Mouse (Mus musculus) CH12.LX (cell line): ENCODE data around the gene Ubash3a.

ENCODE experiments used
- CHD1 ChIP-seq: IDR thresholded peaks from 2 replicates; pipeline ENCODE4 v1.6.1; 2012; ENCODE audit warnings: low read depth, low read length, improper control_type of control experiment, inconsistent platforms
- CTCF ChIP-seq, 2 experiments: IDR thresholded peaks in 1 of 2; conservative IDR thresholded peaks in 1 of 2; 2 replicates each; pipeline ENCODE4 v1.5.1; 2011 to 2012; ENCODE audit warnings: low read depth in 2 of 2, low read length in 2 of 2, improper control_type of control experiment in 1 of 2, inconsistent platforms in 1 of 2, mild to moderate bottlenecking in 1 of 2, moderate library complexity in 1 of 2
- GABPA ChIP-seq: IDR thresholded peaks from 2 replicates; pipeline ENCODE4 v1.6.1; 2012; ENCODE audit warnings: low read depth, low read length, improper control_type of control experiment, inconsistent platforms; ENCODE audit not compliant: insufficient replicate concordance
- IRF4 ChIP-seq: IDR thresholded peaks from 2 replicates; pipeline ENCODE4 v1.6.1; 2014; ENCODE audit warnings: low read depth, mild to moderate bottlenecking, inconsistent platforms, low read length, improper control_type of control experiment
- PAX5 ChIP-seq: IDR thresholded peaks from 2 replicates; pipeline ENCODE4 v1.6.1; 2012; ENCODE audit warnings: low read length, inconsistent platforms, mixed read lengths
- POLR2A ChIP-seq: IDR thresholded peaks from 2 replicates; pipeline ENCODE4 v1.6.1; 2011; ENCODE audit warnings: low read depth, mild to moderate bottlenecking, improper control_type of control experiment, low read length
- POLR2AphosphoS2 ChIP-seq: IDR thresholded peaks from 2 replicates; pipeline ENCODE4 v1.6.1; 2011; ENCODE audit warnings: low read depth, low read length, improper control_type of control experiment
- RAD21 ChIP-seq: IDR thresholded peaks from 2 replicates; pipeline ENCODE4 v1.6.1; 2011; ENCODE audit warnings: low read depth, mild to moderate bottlenecking, low read length, improper control_type of control experiment, moderate library complexity
- SMC3 ChIP-seq: IDR thresholded peaks from 2 replicates; pipeline ENCODE4 v1.6.1; 2011; ENCODE audit warnings: low read depth, low read length, improper control_type of control experiment
- ZNF384 ChIP-seq: IDR thresholded peaks from 2 replicates; pipeline ENCODE4 v1.6.1; 2012; ENCODE audit warnings: low read depth, low read length, improper control_type of control experiment, inconsistent platforms

GRCm38 (mm10) chr17:31257149-31257548, 49.5 kb downstream of the Ubash3a start:
- peak; percentile 8; the same call in 1 of the 2 replicates for TF ChIP-seq SMC3
- peak in 1 of 2 experiments; percentile 32; a peak in 2 of 4 replicates for TF ChIP-seq CTCF (conservative IDR thresholded peaks at IDR 0.05 in 1 of 2, IDR thresholded peaks at IDR 0.05 in 1 of 2; ENCODE audit: low read depth in 2 of 2, low read length in 2 of 2)
- TF ChIP-seq POLR2A, result no peak
- TF ChIP-seq ZNF384, result no peak
- TF ChIP-seq GABPA, result no peak
- TF ChIP-seq RAD21, result no peak; the same call in 1 of the 2 replicates
- no peak for TF ChIP-seq CHD1
- no peak for TF ChIP-seq POLR2AphosphoS2
- no peak for TF ChIP-seq PAX5
- TF ChIP-seq IRF4, result no peak
